Mouse (Mus musculus): ENCODE data around the gene Rbms3. TPM values are rescaled to one million over a fixed set of nuclear protein-coding genes. Genes with fewer than 3 reads are reported as not detected.

Rbms3 gene
- polyA plus RNA-seq, 1 experiment from 2014 or later, result 117 TPM

GRCm38 (mm10) chr9:116848166-116848565 is 781.5 kb downstream of the Rbms3 start:
- no peaks in the 10 kb centered on the region for H3K27me3 ChIP-seq (ENCODE audit: insufficient read depth, low read length)
- H3K4me3 ChIP-seq (ENCODE audit: low read depth, low read length), result no peak overlapping the region
- peak; percentile 86 for DNase-seq
- no peak overlapping the region for H3K9ac ChIP-seq
- peak; percentile 16; the same call in 1 of the 2 replicates for ATAC-seq (ENCODE audit: insufficient read depth)
- no peak for TF ChIP-seq CTCF (IDR thresholded peaks at IDR 0.05; ENCODE audit: low read depth)
- H3K4me2 ChIP-seq, result no peak overlapping the region
- H3K36me3 ChIP-seq (ENCODE audit: insufficient read depth), result no peaks in the 10 kb centered on the region
- H3K4me1 ChIP-seq (ENCODE audit: insufficient read depth), result peaks cover 6% of the 10 kb centered on the region; the same call in 1 of the 2 replicates
- WGBS, result 33% methylated on average over 10 of the region's 10 CpGs
- H3K27ac ChIP-seq (ENCODE audit: low read depth), result peak overlapping the region; percentile 89
- no peaks in the 10 kb centered on the region for H3K9me3 ChIP-seq (ENCODE audit: low read depth, low read length)

- peaks cover 6% of the 10 kb centered on the region; the same call in 1 of the 2 replicates for H3K4me1 ChIP-seq (ENCODE audit: insufficient read depth)
- 35% methylated on average over 7 of the region's 7 CpGs for WGBS
- H3K27me3 ChIP-seq (ENCODE audit: insufficient read depth, low read length), result no peaks in the 10 kb centered on the region
- ATAC-seq (ENCODE audit: insufficient read depth) (peak; percentile 95), DNase-seq (peak; percentile 98)
- no peak overlapping the region for H3K9ac ChIP-seq
- H3K4me2 ChIP-seq, result no peak overlapping the region
- no peaks in the 10 kb centered on the region for H3K36me3 ChIP-seq (ENCODE audit: insufficient read depth)
- H3K9me3 ChIP-seq (ENCODE audit: low read depth, low read length), result no peaks in the 10 kb centered on the region
- H3K4me3 ChIP-seq (ENCODE audit: low read depth, low read length), result no peak overlapping the region
- TF ChIP-seq CTCF (IDR thresholded peaks at IDR 0.05; ENCODE audit: low read depth), result no peak
- H3K27ac ChIP-seq (ENCODE audit: low read depth), result peak overlapping the region; percentile 89
Measured at GRCm38 (mm10) chr9:116847241-116848135, 782.2 kb downstream of the Rbms3 start.

GRCm38 (mm10) chr9:116834949-116835348 is 794.8 kb downstream of the Rbms3 start:
- no peak overlapping the region for H3K9ac ChIP-seq
- no peaks in the 10 kb centered on the region for H3K27me3 ChIP-seq (ENCODE audit: insufficient read depth, low read length)
- 44% methylated on average over 8 of the region's 8 CpGs for WGBS
- DNase-seq (no peak), ATAC-seq (ENCODE audit: insufficient read depth) (no peak)
- no peaks in the 10 kb centered on the region for H3K36me3 ChIP-seq (ENCODE audit: insufficient read depth)
- no peak overlapping the region for H3K4me3 ChIP-seq (ENCODE audit: low read depth, low read length)
- no peak for TF ChIP-seq CTCF (IDR thresholded peaks at IDR 0.05; ENCODE audit: low read depth)
- no peak overlapping the region; the same call in 1 of the 2 replicates for H3K27ac ChIP-seq (ENCODE audit: low read depth)
- H3K4me1 ChIP-seq (ENCODE audit: insufficient read depth), result no peaks in the 10 kb centered on the region
- no peak overlapping the region for H3K4me2 ChIP-seq
- no peaks in the 10 kb centered on the region for H3K9me3 ChIP-seq (ENCODE audit: low read depth, low read length)

GRCm38 (mm10) chr9:116833677-116834076 is 796.0 kb downstream of the Rbms3 start:
- H3K4me2 ChIP-seq, result no peak overlapping the region
- DNase-seq (no peak), ATAC-seq (ENCODE audit: insufficient read depth) (no peak)
- H3K27me3 ChIP-seq (ENCODE audit: insufficient read depth, low read length), result no peaks in the 10 kb centered on the region
- H3K9ac ChIP-seq, result no peak overlapping the region
- H3K9me3 ChIP-seq (ENCODE audit: low read depth, low read length), result no peaks in the 10 kb centered on the region
- 72% methylated on average over 7 of the region's 7 CpGs for WGBS
- TF ChIP-seq CTCF (IDR thresholded peaks at IDR 0.05; ENCODE audit: low read depth), result no peak
- H3K27ac ChIP-seq (ENCODE audit: low read depth), result no peak overlapping the region
- H3K4me3 ChIP-seq (ENCODE audit: low read depth, low read length), result no peak overlapping the region
- no peaks in the 10 kb centered on the region for H3K4me1 ChIP-seq (ENCODE audit: insufficient read depth)
- no peaks in the 10 kb centered on the region for H3K36me3 ChIP-seq (ENCODE audit: insufficient read depth)

GRCm38 (mm10) chr9:116832822-116833221 is 796.9 kb downstream of the Rbms3 start:
- ATAC-seq (ENCODE audit: insufficient read depth), result no peak
- H3K27me3 ChIP-seq (ENCODE audit: insufficient read depth, low read length), result no peaks in the 10 kb centered on the region
- no peak overlapping the region for H3K4me3 ChIP-seq (ENCODE audit: low read depth, low read length)
- 64% methylated on average over 1 of the region's 1 CpGs for WGBS
- H3K36me3 ChIP-seq (ENCODE audit: insufficient read depth), result no peaks in the 10 kb centered on the region
- no peak for TF ChIP-seq CTCF (IDR thresholded peaks at IDR 0.05; ENCODE audit: low read depth)
- no peaks in the 10 kb centered on the region for H3K4me1 ChIP-seq (ENCODE audit: insufficient read depth)
- no peak overlapping the region for H3K27ac ChIP-seq (ENCODE audit: low read depth)
- H3K9ac ChIP-seq, result no peak overlapping the region
- DNase-seq, result no peak
- H3K4me2 ChIP-seq, result no peak overlapping the region
- no peaks in the 10 kb centered on the region for H3K9me3 ChIP-seq (ENCODE audit: low read depth, low read length)

GRCm38 (mm10) chr9:116831386-116831785 is 798.3 kb downstream of the Rbms3 start:
- Histone ChIP-seq H3K27me3 (ENCODE audit: insufficient read depth, low read length) (no peaks in the 10 kb centered on the region), H3K9me3 (ENCODE audit: low read depth, low read length) (no peaks in the 10 kb centered on the region), H3K36me3 (ENCODE audit: insufficient read depth) (no peaks in the 10 kb centered on the region), H3K9ac (no peak overlapping the region), H3K4me3 (ENCODE audit: low read depth, low read length) (no peak overlapping the region), H3K4me2 (no peak overlapping the region), H3K4me1 (ENCODE audit: insufficient read depth) (no peaks in the 10 kb centered on the region), H3K27ac (ENCODE audit: low read depth) (no peak overlapping the region)
- 59% methylated on average over 5 of the region's 5 CpGs for WGBS
- ATAC-seq (ENCODE audit: insufficient read depth) (no peak; the same call in 1 of the 2 replicates), DNase-seq (peak; percentile 55)
- no peak for TF ChIP-seq CTCF (IDR thresholded peaks at IDR 0.05; ENCODE audit: low read depth)

GRCm38 (mm10) chr9:116829929-116830328 is 799.8 kb downstream of the Rbms3 start:
- no peak overlapping the region for H3K27ac ChIP-seq (ENCODE audit: low read depth)
- H3K4me1 ChIP-seq (ENCODE audit: insufficient read depth), result no peaks in the 10 kb centered on the region
- DNase-seq, result no peak
- ATAC-seq (ENCODE audit: insufficient read depth), result no peak
- H3K4me2 ChIP-seq, result no peak overlapping the region
- no peaks in the 10 kb centered on the region for H3K36me3 ChIP-seq (ENCODE audit: insufficient read depth)
- no peak overlapping the region for H3K4me3 ChIP-seq (ENCODE audit: low read depth, low read length)
- WGBS, result 78% methylated on average over 4 of the region's 4 CpGs
- TF ChIP-seq CTCF (IDR thresholded peaks at IDR 0.05; ENCODE audit: low read depth), result no peak
- H3K9me3 ChIP-seq (ENCODE audit: low read depth, low read length), result no peaks in the 10 kb centered on the region
- no peak overlapping the region for H3K9ac ChIP-seq
- no peaks in the 10 kb centered on the region for H3K27me3 ChIP-seq (ENCODE audit: insufficient read depth, low read length)

Data from lung, embryonic 14.5 days (tissue).